Mouse (Mus musculus): ENCODE measurements around the gene Ppp1r14a. TPM values are rescaled to one million over a fixed set of nuclear protein-coding genes. Genes with fewer than 3 reads are reported as not detected.

Gene Ppp1r14a
- total RNA-seq, 1 experiment = 10.6 TPM

- Histone ChIP-seq H3K36me3 (ENCODE audit: control insufficient read depth, insufficient read depth, low read length, poor library complexity, severe bottlenecking) (peaks cover 16% of the 10 kb centered on the region; the same call in 1 of the 2 replicates), H3K4me3 (ENCODE audit: insufficient read depth in 1 of 2, low read depth in 1 of 2, low read length in 2 of 2, poor library complexity in 1 of 2, severe bottlenecking in 1 of 2) (no peak overlapping the region), H3K9ac (ENCODE audit: insufficient read depth, low read depth, low read length, poor library complexity, severe bottlenecking) (no peak overlapping the region), H3K27ac (ENCODE audit: insufficient read depth, low read depth, low read length, poor library complexity, severe bottlenecking) (no peak overlapping the region), H3K4me1 (ENCODE audit: control insufficient read depth in 2 of 2, insufficient read depth in 2 of 2, low read length in 2 of 2, poor library complexity in 1 of 2) (peaks cover 2 to 21% of the 10 kb centered on the region in 2 experiments; a peak in 2 of 4 replicates), H3K9me3 (ENCODE audit: control insufficient read depth, insufficient read depth, low read depth, low read length) (no peaks in the 10 kb centered on the region)
- no peak for TF ChIP-seq ZNF384 (IDR thresholded peaks at IDR 0.05; ENCODE audit: low read depth, low read length)
- TF ChIP-seq HCFC1 (IDR thresholded peaks at IDR 0.05; ENCODE audit: borderline replicate concordance, insufficient read depth, low read length) = no peak
- TF ChIP-seq CHD2 (IDR thresholded peaks at IDR 0.05; ENCODE audit: low read depth, low read length) = no peak
- no peak for TF ChIP-seq ZC3H11A (IDR thresholded peaks at IDR 0.05; ENCODE audit: borderline replicate concordance, low read depth, low read length)
- TF ChIP-seq MAFK (IDR thresholded peaks at IDR 0.05; ENCODE audit: insufficient read depth, low read depth, low read length) = no peak
- DNase-seq (ENCODE audit: low read depth, low spot score) = no peak
- in situ Hi-C loops (cut with MboI; ENCODE audit: low sequenced_read_pairs in 2 of 2, unreplicated experiment in 2 of 2) = no loop called here
Observed at GRCm38 (mm10) chr7:29337766-29338165, 48.7 kb downstream of the Ppp1r14a start.

- in situ Hi-C loops (cut with MboI; ENCODE audit: low sequenced_read_pairs in 2 of 2, unreplicated experiment in 2 of 2) = no loop called here
- H3K4me1 ChIP-seq (ENCODE audit: control insufficient read depth in 2 of 2, insufficient read depth in 2 of 2, low read length in 2 of 2, poor library complexity in 1 of 2) = peaks cover 2 to 20% of the 10 kb centered on the region in 2 experiments; a peak in 2 of 4 replicates
- no peak for DNase-seq (ENCODE audit: low read depth, low spot score)
Observed at GRCm38 (mm10) chr7:29338351-29338919, 49.3 kb downstream of the Ppp1r14a start.

GRCm38 (mm10) chr7:29338984-29339679 lies 50.0 kb downstream of the Ppp1r14a start:
- in situ Hi-C loops (cut with MboI; ENCODE audit: low sequenced_read_pairs in 2 of 2, unreplicated experiment in 2 of 2) = no loop called here

More at GRCm38 (mm10) chr7:29338351-29338919, 49.3 kb downstream of the Ppp1r14a start:
- H3K9ac ChIP-seq (ENCODE audit: insufficient read depth, low read depth, low read length, poor library complexity, severe bottlenecking) = no peak overlapping the region
- TF ChIP-seq CHD2 (IDR thresholded peaks at IDR 0.05; ENCODE audit: low read depth, low read length) = no peak
- no peak overlapping the region for H3K4me3 ChIP-seq (ENCODE audit: insufficient read depth in 1 of 2, low read depth in 1 of 2, low read length in 2 of 2, poor library complexity in 1 of 2, severe bottlenecking in 1 of 2)
- H3K9me3 ChIP-seq (ENCODE audit: control insufficient read depth, insufficient read depth, low read depth, low read length) = no peaks in the 10 kb centered on the region
- H3K27ac ChIP-seq (ENCODE audit: insufficient read depth, low read depth, low read length, poor library complexity, severe bottlenecking) = no peak overlapping the region
- H3K36me3 ChIP-seq (ENCODE audit: control insufficient read depth, insufficient read depth, low read length, poor library complexity, severe bottlenecking) = peaks cover 12% of the 10 kb centered on the region; the same call in 1 of the 2 replicates

GRCm38 (mm10) chr7:29340247-29340646 lies 51.1 kb downstream of the Ppp1r14a start:
- no peak overlapping the region for H3K27ac ChIP-seq (ENCODE audit: insufficient read depth, low read depth, low read length, poor library complexity, severe bottlenecking)
- H3K9me3 ChIP-seq (ENCODE audit: control insufficient read depth, insufficient read depth, low read depth, low read length) = no peaks in the 10 kb centered on the region
- in situ Hi-C loops (cut with MboI; ENCODE audit: low sequenced_read_pairs in 2 of 2, unreplicated experiment in 2 of 2) = no loop called here
- no peak for TF ChIP-seq HCFC1 (IDR thresholded peaks at IDR 0.05; ENCODE audit: borderline replicate concordance, insufficient read depth, low read length)
- no peak for TF ChIP-seq CHD2 (IDR thresholded peaks at IDR 0.05; ENCODE audit: low read depth, low read length)
- TF ChIP-seq MAFK (IDR thresholded peaks at IDR 0.05; ENCODE audit: insufficient read depth, low read depth, low read length) = no peak
- no peak for TF ChIP-seq ZNF384 (IDR thresholded peaks at IDR 0.05; ENCODE audit: low read depth, low read length)
- TF ChIP-seq ZC3H11A (IDR thresholded peaks at IDR 0.05; ENCODE audit: borderline replicate concordance, low read depth, low read length) = no peak
- 0 out of 4 replicates have a peak overlapping the region, but pooled peaks of 1 of the 2 experiments have one; percentile 10 for H3K4me3 ChIP-seq (ENCODE audit: insufficient read depth in 1 of 2, low read depth in 1 of 2, low read length in 2 of 2, poor library complexity in 1 of 2, severe bottlenecking in 1 of 2)
- no peak for DNase-seq (ENCODE audit: low read depth, low spot score)
- H3K36me3 ChIP-seq (ENCODE audit: control insufficient read depth, insufficient read depth, low read length, poor library complexity, severe bottlenecking) = peaks cover 12% of the 10 kb centered on the region; the same call in 1 of the 2 replicates
- no peak overlapping the region for H3K9ac ChIP-seq (ENCODE audit: insufficient read depth, low read depth, low read length, poor library complexity, severe bottlenecking)
- H3K4me1 ChIP-seq (ENCODE audit: control insufficient read depth in 2 of 2, insufficient read depth in 2 of 2, low read length in 2 of 2, poor library complexity in 1 of 2) = peaks cover 2 to 22% of the 10 kb centered on the region in 2 experiments; a peak in 2 of 4 replicates

More at GRCm38 (mm10) chr7:29338984-29339679, 50.0 kb downstream of the Ppp1r14a start:
- H3K27ac ChIP-seq (ENCODE audit: insufficient read depth, low read depth, low read length, poor library complexity, severe bottlenecking) = no peak overlapping the region
- TF ChIP-seq ZC3H11A (IDR thresholded peaks at IDR 0.05; ENCODE audit: borderline replicate concordance, low read depth, low read length) (no peak), MAFK (IDR thresholded peaks at IDR 0.05; ENCODE audit: insufficient read depth, low read depth, low read length) (no peak), ZNF384 (IDR thresholded peaks at IDR 0.05; ENCODE audit: low read depth, low read length) (no peak), CHD2 (IDR thresholded peaks at IDR 0.05; ENCODE audit: low read depth, low read length) (no peak)
- H3K4me1 ChIP-seq (ENCODE audit: control insufficient read depth in 2 of 2, insufficient read depth in 2 of 2, low read length in 2 of 2, poor library complexity in 1 of 2) = peaks cover 2 to 22% of the 10 kb centered on the region in 2 experiments; a peak in 2 of 4 replicates
- H3K36me3 ChIP-seq (ENCODE audit: control insufficient read depth, insufficient read depth, low read length, poor library complexity, severe bottlenecking) = peaks cover 12% of the 10 kb centered on the region; the same call in 1 of the 2 replicates
- no peak overlapping the region for H3K4me3 ChIP-seq (ENCODE audit: insufficient read depth in 1 of 2, low read depth in 1 of 2, low read length in 2 of 2, poor library complexity in 1 of 2, severe bottlenecking in 1 of 2)
- DNase-seq (ENCODE audit: low read depth, low spot score) = no peak
- no peak overlapping the region for H3K9ac ChIP-seq (ENCODE audit: insufficient read depth, low read depth, low read length, poor library complexity, severe bottlenecking)
- no peaks in the 10 kb centered on the region for H3K9me3 ChIP-seq (ENCODE audit: control insufficient read depth, insufficient read depth, low read depth, low read length)
